ENCODE assay signal across 9 mouse cellular contexts in genomic region chr4:129490972-129491880, GRCm38 (mm10). TPM values are rescaled to one million over a fixed set of nuclear protein-coding genes. Genes with fewer than 3 reads are reported as not detected.
DNase-seq lines count a peak whose midpoint lies in the region; ATAC-seq and TF ChIP-seq lines count a peak whose summit lies in the region.
"Had no signal": no experiment of that assay in that cellular context is flagged by ENCODE, and none has a peak within 500 bp of the region (broad histone marks: within the 10 kb centered on the region; RNA-seq: fewer than 3 reads in every experiment).

Gene Tssk3, minus strand, starts transcription at chr4:129491022.
Gene Fam229a, plus strand, starts transcription at chr4:129491190.

- WGBS in cerebellum, adult 2 months, result 7% methylated on average over 70 of the region's 70 CpGs
- WGBS in heart, embryonic 15.5 days, result 6% methylated on average over 70 of the region's 70 CpGs
- WGBS in limb, embryonic 11.5 days, result 3% methylated on average over 68 of the region's 70 CpGs
- WGBS in midbrain, embryonic 12.5 days, result 4% methylated on average over 67 of the region's 70 CpGs

- peak; percentile 44; the same call in 1 of the 2 replicates for ATAC-seq in heart, embryonic 15.5 days (replicated peaks; ENCODE audit: insufficient number of reproducible peaks, insufficient read depth, low FRiP score, low read depth)
- ATAC-seq in limb, embryonic 11.5 days (ENCODE audit: insufficient number of reproducible peaks, low FRiP score, low TSS enrichment, low read depth), result 0 out of 2 replicates have a peak, but pooled peaks have one; percentile 48
- ATAC-seq in midbrain, embryonic 12.5 days (ENCODE audit: low FRiP score, low read depth), result 0 out of 2 replicates have a peak, but pooled peaks have one; percentile 52
- ATAC-seq in megakaryocyte progenitor cell, adult 5-6 weeks (replicated peaks; ENCODE audit: poor library complexity), result no peak; the same call in 1 of the 2 replicates

- TF ChIP-seq POLR2A in cerebellum, adult 2 months (IDR thresholded peaks at IDR 0.05; ENCODE audit: borderline replicate concordance, insufficient read depth, low read length), result no peak

- H3K36me3 ChIP-seq in heart, embryonic 15.5 days, result peaks cover 30% of the 10 kb centered on the region
- peaks cover 5% of the 10 kb centered on the region; the same call in 1 of the 2 replicates for H3K36me3 ChIP-seq in limb, embryonic 11.5 days (ENCODE audit: control insufficient read depth, insufficient read depth, low read length)
- peaks cover 30% of the 10 kb centered on the region for H3K36me3 ChIP-seq in midbrain, embryonic 12.5 days

- no peaks in the 10 kb centered on the region for H3K9me3 ChIP-seq in heart, embryonic 15.5 days (replicated peaks)
- no peaks in the 10 kb centered on the region for H3K9me3 ChIP-seq in limb, embryonic 11.5 days (ENCODE audit: control insufficient read depth, low read length)
- H3K9me3 ChIP-seq in midbrain, embryonic 12.5 days, result no peaks in the 10 kb centered on the region

- H3K27ac ChIP-seq in cerebellum, adult 2 months (ENCODE audit: insufficient read depth, low read length), result no peak within 1 kb of the TSS
- no peak within 1 kb of the TSS for H3K27ac ChIP-seq in heart, embryonic 15.5 days
- no peak within 1 kb of the TSS for H3K27ac ChIP-seq in limb, embryonic 11.5 days (replicated peaks; ENCODE audit: low read depth, low read length)
- no peak within 1 kb of the TSS for H3K27ac ChIP-seq in midbrain, embryonic 12.5 days (replicated peaks)

- TF ChIP-seq CTCF in cerebellum, adult 2 months (IDR thresholded peaks at IDR 0.05; ENCODE audit: borderline replicate concordance, insufficient read depth, low read depth, low read length), result no peak

- DNase-seq in kidney, adult 18-20 months, result peak; percentile 39
- no peak for DNase-seq in kidney, adult 11 months
- DNase-seq in cerebellum, adult 2 months, result peak; percentile 55 to 56
- DNase-seq in limb, embryonic 11.5 days (ENCODE audit: low spot score), result peak; percentile 56
- DNase-seq in thymus, postnatal 4 days, result peak; percentile 63

- H3K4me1 ChIP-seq in cerebellum, adult 2 months (ENCODE audit: control insufficient read depth, insufficient read depth, low read length), result no peaks in the 10 kb centered on the region
- H3K4me1 ChIP-seq in heart, embryonic 15.5 days (replicated peaks), result peaks cover 23% of the 10 kb centered on the region
- peaks cover 10% of the 10 kb centered on the region for H3K4me1 ChIP-seq in limb, embryonic 11.5 days (ENCODE audit: control insufficient read depth, insufficient read depth, low read length)
- H3K4me1 ChIP-seq in midbrain, embryonic 12.5 days, result peaks cover 22% of the 10 kb centered on the region

- peak within 1 kb of the TSS; percentile 37 for H3K9ac ChIP-seq in heart, embryonic 15.5 days
- H3K9ac ChIP-seq in limb, embryonic 11.5 days (ENCODE audit: low read length), result peak within 1 kb of the TSS; percentile 23; the same call in 1 of the 2 replicates
- H3K9ac ChIP-seq in midbrain, embryonic 12.5 days (replicated peaks), result peak within 1 kb of the TSS; percentile 32; the same call in 1 of the 2 replicates

- peak within 1 kb of the TSS; percentile 11 for H3K4me3 ChIP-seq in cerebellum, adult 2 months (replicated peaks; ENCODE audit: insufficient read depth, low read depth, low read length)
- H3K4me3 ChIP-seq in heart, embryonic 15.5 days, result peak within 1 kb of the TSS; percentile 41
- H3K4me3 ChIP-seq in limb, embryonic 11.5 days (ENCODE audit: low read depth, low read length), result peak within 1 kb of the TSS; percentile 28
- H3K4me3 ChIP-seq in midbrain, embryonic 12.5 days, result peak within 1 kb of the TSS; percentile 36

- peak within 1 kb of the TSS; percentile 71 for H3K4me2 ChIP-seq in heart, embryonic 15.5 days
- H3K4me2 ChIP-seq in limb, embryonic 11.5 days (ENCODE audit: low read depth, severe bottlenecking), result peak within 1 kb of the TSS; percentile 57
- H3K4me2 ChIP-seq in midbrain, embryonic 12.5 days (replicated peaks), result peak within 1 kb of the TSS; percentile 55

- H3K27me3 ChIP-seq in cerebellum, adult 2 months (ENCODE audit: control insufficient read depth, insufficient read depth, low read length), result no peaks in the 10 kb centered on the region
- H3K27me3 ChIP-seq in heart, embryonic 15.5 days, result peaks cover 28% of the 10 kb centered on the region
- H3K27me3 ChIP-seq in limb, embryonic 11.5 days (ENCODE audit: control insufficient read depth, insufficient read depth, low read length), result peaks cover 19% of the 10 kb centered on the region
- H3K27me3 ChIP-seq in midbrain, embryonic 12.5 days, result peaks cover 38% of the 10 kb centered on the region

RNA-seq across cellular contexts. Expression of gene Tssk3, which starts in this region (rescaled TPM):
- polyA plus RNA-seq in cerebellum, adult 2 months (2012; rRNA removed), result 0.16 TPM in 2 replicates
- not detected in 2 replicates for polyA plus RNA-seq in heart, embryonic 15.5 days (2015; fragmentation: Nextera tagmentation; extraction: Ambion mirVana)
- polyA plus RNA-seq in limb, embryonic 11.5 days (2014; fragmentation: Nextera tagmentation; extraction: Ambion mirVana), result not detected in 2 replicates
- polyA plus RNA-seq in midbrain, embryonic 12.5 days (2016; fragmentation: Nextera tagmentation; extraction: Ambion mirVana), result not detected in 2 replicates
- not detected in 2 replicates for total RNA-seq in megakaryocyte progenitor cell, adult 5-6 weeks (2015)
- total RNA-seq in megakaryocyte progenitor cell, adult 5-6 weeks (2017), result not detected in 2 replicates

RNA-seq across cellular contexts. Expression of gene Fam229a, which starts in this region (rescaled TPM):
- polyA plus RNA-seq in cerebellum, adult 2 months (2012; rRNA removed), result 0.67 and 0.92 TPM in 2 replicates
- 0.27 TPM in 1 of 2 replicates, not detected in the other for polyA plus RNA-seq in heart, embryonic 15.5 days (2015; fragmentation: Nextera tagmentation; extraction: Ambion mirVana)
- not detected in 2 replicates for polyA plus RNA-seq in limb, embryonic 11.5 days (2014; fragmentation: Nextera tagmentation; extraction: Ambion mirVana)
- polyA plus RNA-seq in midbrain, embryonic 12.5 days (2016; fragmentation: Nextera tagmentation; extraction: Ambion mirVana), result not detected in 2 replicates
- total RNA-seq in megakaryocyte progenitor cell, adult 5-6 weeks (2015), result not detected in 2 replicates
- total RNA-seq in megakaryocyte progenitor cell, adult 5-6 weeks (2017), result not detected in 2 replicates
- total RNA-seq: left cerebral cortex, adult 8-10 months had no signal

Comparison
In these comparisons a context has a peak if more than half of its experiments do, and no peak if none do; other contexts are left out.
1. Peak in DNase-seq and H3K4me3 ChIP-seq in cerebellum, adult 2 months; RNA of the genes that start here not detected or under 1 TPM.
2. Peak in ATAC-seq, H3K4me3 ChIP-seq, H3K9ac ChIP-seq and H3K4me2 ChIP-seq in heart, embryonic 15.5 days; RNA of the genes that start here not detected or under 1 TPM.
3. Peak in DNase-seq, ATAC-seq, H3K4me3 ChIP-seq, H3K9ac ChIP-seq and H3K4me2 ChIP-seq in limb, embryonic 11.5 days; RNA of the genes that start here not detected or under 1 TPM.
4. Peak in ATAC-seq, H3K4me3 ChIP-seq, H3K9ac ChIP-seq and H3K4me2 ChIP-seq in midbrain, embryonic 12.5 days; RNA of the genes that start here not detected or under 1 TPM.